Mouse (Mus musculus): ENCODE results near the gene 1700021F05Rik.

- no peak for TF ChIP-seq CTCF (IDR thresholded peaks at IDR 0.05; ENCODE audit: control insufficient read depth, insufficient read depth, insufficient replicate concordance, low read depth, low read length)
- no peak for TF ChIP-seq POLR2A (IDR thresholded peaks at IDR 0.05; ENCODE audit: control insufficient read depth, low read depth, low read length)
These were observed 40.5 kb upstream of the 1700021F05Rik start for GRCm38 (mm10) chr10:43581260-43581659.
